Mouse (Mus musculus) kidney, embryonic 14.5 days (tissue): ENCODE measurements at regions not wholly inside any gene's neighbourhood (a gene's known extent, or its start where the extent isn't known, plus 50 kb on each side); places are given as distances from the start of the nearest gene placed in this dataset.
A peak's percentile ranks its signal among the peaks of the same experiment; 100 is the strongest.

Source experiments
- ATAC-seq: fragments of 200-750 bp; cut with Nextera tagmentation; 2 replicates; pipeline ENCODE4 v1.8.0; 2017; ENCODE audit warnings: moderate number of reproducible peaks, mild to moderate bottlenecking, moderate TSS enrichment, moderate library complexity; ENCODE audit not compliant: low FRiP score, low TSS enrichment
- H3K27ac ChIP-seq: fragments of 300-500 bp; sonication (generic); 2 replicates; pipeline ENCODE4 v1.5.1; 2014; ENCODE audit warnings: low read depth, mild to moderate bottlenecking, low read length, moderate library complexity, mixed read lengths
- H3K27me3 ChIP-seq: fragments of 300-500 bp; sonication (generic); 2 replicates; pipeline ENCODE4 v1.6.1; 2014; ENCODE audit warnings: mild to moderate bottlenecking, low read length; ENCODE audit not compliant: control insufficient read depth, insufficient read depth
- H3K36me3 ChIP-seq: fragments of 300-500 bp; sonication (generic); 2 replicates; pipeline ENCODE4 v1.6.1; 2014; ENCODE audit warnings: low read length, mixed read lengths; ENCODE audit not compliant: control insufficient read depth, insufficient read depth
- H3K4me1 ChIP-seq: fragments of 300-500 bp; sonication (generic); 2 replicates; pipeline ENCODE4 v1.6.1; 2014; ENCODE audit warnings: low read length, mixed read lengths; ENCODE audit not compliant: control insufficient read depth, insufficient read depth
- H3K4me2 ChIP-seq: fragments of 300-500 bp; sonication (generic); replicated peaks from 2 replicates; pipeline ENCODE4 v1.6.1; 2014; ENCODE audit warnings: low read depth, mild to moderate bottlenecking, low read length
- H3K4me3 ChIP-seq: fragments of 300-500 bp; sonication (generic); 2 replicates; pipeline ENCODE4 v1.5.1; 2014; ENCODE audit warnings: mild to moderate bottlenecking, low read length
- H3K9ac ChIP-seq: fragments of 300-500 bp; sonication (generic); 2 replicates; pipeline ENCODE4 v1.6.1; 2014; ENCODE audit warnings: low read depth, mild to moderate bottlenecking, low read length, moderate library complexity
- H3K9me3 ChIP-seq: fragments of 300-500 bp; sonication (generic); 2 replicates; pipeline ENCODE4 v1.6.1; 2016; ENCODE audit warnings: low read length; ENCODE audit not compliant: control insufficient read depth
- WGBS: fragments of 180-500 bp; shearing (Covaris S2); extraction: QIAGEN DNeasy Blood & Tissue Kit; methylation state at CpG from one replicate; pipeline ENCODE4 v1.1.7; 2014; 5-methylcytosine and 5-hydroxymethylcytosine counted together

- Histone ChIP-seq H3K36me3 (no peaks in the 10 kb centered on the region), H3K4me3 (no peak overlapping the region), H3K9me3 (no peaks in the 10 kb centered on the region), H3K4me2 (no peak overlapping the region), H3K27me3 (no peaks in the 10 kb centered on the region), H3K9ac (no peak overlapping the region), H3K27ac (no peak overlapping the region), H3K4me1 (no peaks in the 10 kb centered on the region)
- 77% methylated on average over 8 of the region's 8 CpGs for whole genome bisulfite sequencing
- no peak for ATAC-seq
Observed at GRCm38 (mm10) chr15:13549207-13549837, 375.8 kb upstream of the Cdh6 start.

- Histone ChIP-seq H3K9ac (no peak overlapping the region), H3K4me3 (no peak overlapping the region), H3K36me3 (no peaks in the 10 kb centered on the region), H3K4me2 (no peak overlapping the region), H3K27me3 (no peaks in the 10 kb centered on the region), H3K4me1 (no peaks in the 10 kb centered on the region), H3K9me3 (no peaks in the 10 kb centered on the region), H3K27ac (no peak overlapping the region)
- ATAC-seq, result no peak
Observed at GRCm38 (mm10) chr15:13540026-13540425, 366.6 kb upstream of the Cdh6 start.

- no peaks in the 10 kb centered on the region for H3K9me3 ChIP-seq
- H3K36me3 ChIP-seq, result no peaks in the 10 kb centered on the region
- ATAC-seq, result no peak
- no peak overlapping the region for H3K9ac ChIP-seq
- H3K4me1 ChIP-seq, result no peaks in the 10 kb centered on the region
- no peak overlapping the region for H3K4me3 ChIP-seq
- WGBS, result 68% methylated on average over 2 of the region's 2 CpGs
- no peak overlapping the region for H3K4me2 ChIP-seq
- no peaks in the 10 kb centered on the region for H3K27me3 ChIP-seq
- H3K27ac ChIP-seq, result no peak overlapping the region
Observed at GRCm38 (mm10) chr15:13534017-13534416, 360.5 kb upstream of the Cdh6 start.

- 40% methylated on average over 3 of the region's 3 CpGs for WGBS
- Histone ChIP-seq H3K4me3 (no peak overlapping the region), H3K27me3 (no peaks in the 10 kb centered on the region), H3K4me1 (no peaks in the 10 kb centered on the region), H3K9ac (no peak overlapping the region), H3K36me3 (no peaks in the 10 kb centered on the region), H3K27ac (no peak overlapping the region), H3K4me2 (no peak overlapping the region), H3K9me3 (no peaks in the 10 kb centered on the region)
- peak; percentile 70 for ATAC-seq
Observed at GRCm38 (mm10) chr15:13529960-13530359, 356.5 kb upstream of the Cdh6 start.

- no peaks in the 10 kb centered on the region for H3K36me3 ChIP-seq
- no peaks in the 10 kb centered on the region for H3K27me3 ChIP-seq
- no peak overlapping the region for H3K9ac ChIP-seq
- WGBS, result 56% methylated on average over 4 of the region's 4 CpGs
- peak; percentile 89; the same call in 1 of the 2 replicates for ATAC-seq
- H3K9me3 ChIP-seq, result no peaks in the 10 kb centered on the region
- H3K4me3 ChIP-seq, result no peak overlapping the region
- no peak overlapping the region for H3K27ac ChIP-seq
- no peaks in the 10 kb centered on the region for H3K4me1 ChIP-seq
- no peak overlapping the region for H3K4me2 ChIP-seq
Observed at GRCm38 (mm10) chr15:13529050-13529449, 355.6 kb upstream of the Cdh6 start.
